Mouse (Mus musculus): ENCODE measurements around the gene Ostn.

Gene Ostn

DNA sequence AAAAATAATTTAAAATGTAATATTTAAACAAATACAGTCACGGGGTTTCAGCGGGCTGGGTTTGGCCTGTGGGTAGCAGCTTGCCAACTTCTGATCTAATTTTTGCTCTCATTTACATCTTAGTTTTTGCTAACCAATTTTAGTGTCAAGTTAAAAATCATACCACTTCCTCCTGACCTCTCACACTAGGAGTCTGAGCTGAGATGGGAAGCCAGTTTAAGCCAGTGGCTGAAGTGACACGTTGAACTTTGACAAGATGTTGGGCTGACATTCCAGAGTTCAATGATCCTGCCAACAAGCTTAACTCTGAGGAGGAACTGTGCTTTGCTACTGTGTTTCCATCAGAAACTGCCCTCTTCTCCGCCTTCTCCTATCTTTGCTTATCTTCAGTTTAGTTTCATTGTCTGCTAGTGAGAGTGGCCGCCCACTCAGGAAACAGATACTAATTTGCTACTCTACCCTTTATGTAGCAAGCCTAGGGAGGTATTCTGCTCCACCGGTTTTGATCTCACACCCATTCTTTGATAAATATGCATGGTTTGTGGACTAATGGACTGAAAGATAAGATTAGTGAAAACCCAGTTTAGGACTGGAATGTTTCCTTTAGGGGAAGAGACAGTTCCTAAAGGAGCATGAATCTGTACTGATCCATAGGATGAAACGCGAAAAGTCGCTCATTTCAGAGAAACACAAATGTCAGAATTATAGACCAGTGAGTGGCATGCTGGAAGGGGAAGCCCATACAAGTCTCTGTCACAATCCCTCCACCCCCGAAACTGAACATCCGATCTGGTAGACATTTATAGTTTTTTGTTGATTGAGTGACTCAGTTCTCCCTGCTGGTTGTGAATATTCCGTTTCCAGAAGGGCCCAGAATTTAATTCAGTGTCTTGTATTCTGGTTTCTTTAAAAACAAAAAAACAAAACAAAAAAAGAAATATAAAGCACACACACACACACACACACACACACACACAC lies 80.6 kb downstream of the Ostn start:
- DNase-seq: peak; percentile 87

- peak; percentile 84 for DNase-seq
Observed at GRCm38 (mm10) chr16:27388761-27389451, 81.6 kb downstream of the Ostn start, which contains the start of gene Ccdc50. Ccdc50 (plus strand) TSS chr16:27388869.

DNA sequence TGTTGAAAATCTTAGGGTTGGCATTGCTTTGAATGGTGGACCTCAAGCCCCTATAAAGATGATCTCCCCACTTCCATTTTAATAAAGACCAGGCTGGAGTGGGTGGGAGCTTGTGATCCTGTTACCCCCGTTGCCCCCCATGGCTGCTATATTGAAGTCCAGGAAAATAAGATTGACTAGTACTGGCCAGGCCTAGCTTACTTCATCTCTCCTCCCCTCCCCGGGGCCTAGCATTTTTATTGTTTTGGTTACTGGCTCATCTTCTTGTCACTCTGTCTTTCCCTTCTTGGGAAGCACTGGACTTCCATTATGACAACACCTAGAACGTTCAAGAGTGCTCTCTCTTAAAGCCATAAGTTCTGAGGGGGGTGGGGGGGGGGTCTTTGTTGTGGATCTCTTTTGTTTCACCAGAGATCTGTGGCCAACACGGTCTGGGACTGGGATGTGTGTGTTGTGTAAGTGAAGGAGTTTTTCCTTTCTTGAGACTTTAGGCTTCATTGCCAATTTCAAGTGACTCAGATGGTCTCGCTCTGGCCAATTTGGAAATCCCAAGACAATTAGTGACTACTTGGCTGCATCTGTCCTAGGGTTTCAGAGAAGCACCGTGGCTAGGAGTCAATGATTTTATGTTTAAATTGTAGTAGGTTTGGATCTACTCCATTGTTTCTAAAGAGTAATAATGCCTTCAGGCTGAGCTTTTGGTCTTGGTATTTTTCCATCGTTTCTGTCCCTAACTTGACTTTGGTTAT lies 82.4 kb downstream of the Ostn start:
- peak; percentile 21 for DNase-seq

- no peak for DNase-seq
Observed at GRCm38 (mm10) chr16:27390306-27390705, 83.0 kb downstream of the Ostn start.

- DNase-seq: no peak
Observed at GRCm38 (mm10) chr16:27391845-27392244, 84.6 kb downstream of the Ostn start.

DNA sequence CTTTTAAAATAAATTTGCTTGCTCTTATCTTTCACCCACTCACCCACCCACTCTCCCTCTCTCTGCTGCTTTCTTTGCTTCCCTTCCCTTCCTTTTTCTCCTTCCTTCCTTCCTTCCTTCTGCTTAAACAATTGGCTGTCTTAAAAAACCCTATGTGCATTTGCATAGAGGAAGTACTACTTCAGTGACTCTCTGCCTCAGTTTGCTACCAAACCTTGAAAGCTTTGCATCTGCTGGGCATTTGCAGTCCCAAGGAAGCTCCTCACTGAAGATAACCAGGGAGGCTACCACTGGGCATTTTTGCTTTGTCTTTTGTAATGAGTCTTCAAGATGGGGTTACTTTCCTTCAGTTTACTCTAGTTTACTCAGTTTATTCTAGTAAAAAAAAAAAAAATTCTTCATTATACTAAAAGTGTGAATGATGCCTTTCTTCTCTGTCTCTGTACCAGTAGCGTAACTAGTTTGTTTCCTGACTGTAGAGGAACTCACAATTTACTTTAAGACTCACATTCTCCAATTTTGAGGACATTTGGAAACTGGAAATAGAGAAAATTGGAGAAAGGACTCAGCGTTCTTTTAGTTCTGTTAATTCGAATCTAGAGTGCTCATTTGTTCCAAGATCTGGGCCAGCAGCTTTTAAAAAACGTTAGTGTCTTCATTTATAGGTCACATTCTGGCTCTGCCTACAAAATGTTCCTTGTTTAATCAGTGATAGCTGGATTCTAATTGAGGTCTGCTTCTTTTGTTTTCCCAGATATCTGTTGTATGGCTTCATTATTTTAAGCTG lies 88.2 kb downstream of the Ostn start:
- DNase-seq: peak; percentile 15

- DNase-seq: no peak
Observed at GRCm38 (mm10) chr16:27396951-27397350, 89.7 kb downstream of the Ostn start.

DNA sequence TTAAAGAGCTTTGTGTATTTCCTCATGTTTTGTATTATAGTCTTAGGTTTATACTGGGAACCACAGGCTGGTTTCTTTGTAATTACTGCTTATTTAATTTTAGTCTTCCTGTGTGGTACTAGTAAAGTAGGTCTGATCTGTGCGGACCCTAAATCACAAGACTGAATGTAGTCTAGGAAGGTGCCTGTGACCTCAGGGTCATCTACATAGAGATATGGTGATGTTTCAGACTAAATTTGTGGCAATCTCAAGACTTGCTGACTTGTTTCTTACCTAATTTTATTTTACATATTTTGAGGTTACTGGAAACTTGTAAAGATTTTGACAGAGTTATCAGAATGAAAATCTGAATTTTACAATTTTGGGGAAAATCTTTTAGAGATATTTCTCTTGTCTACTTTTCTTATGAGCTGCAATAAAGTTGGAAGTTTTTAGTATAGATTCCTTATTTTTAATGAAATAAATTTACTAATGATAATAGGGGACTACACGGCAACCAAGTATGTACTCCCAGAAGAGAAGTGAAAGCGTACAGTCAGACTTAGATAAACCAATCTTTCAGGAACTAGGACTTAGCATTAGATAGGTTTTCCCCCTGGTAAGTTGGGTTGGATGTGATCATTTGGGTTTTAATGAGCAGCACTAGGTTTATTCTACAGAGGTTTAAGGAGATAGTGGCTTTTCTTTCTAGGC lies 91.9 kb downstream of the Ostn start:
- no peak for DNase-seq

GRCm38 (mm10) chr16:27399719-27400253 lies 92.5 kb downstream of the Ostn start:
- no peak for DNase-seq
